Mouse (Mus musculus) spleen, adult 2 months (tissue): ENCODE data around the gene Tnrc18. TPM values are rescaled to one million over a fixed set of nuclear protein-coding genes. Genes with fewer than 3 reads are reported as not detected.

Source experiments
- DNase-seq, 2 experiments: peaks; one replicate each; pipeline versions ENCODE4 v3.0.0 to v3.0.0-alpha.2; 2012 to 2021; ENCODE audit warnings: low spot score in 2 of 2, low read depth in 1 of 2
- H3K27ac ChIP-seq: fragments of 200-500 bp; 2 replicates; pipeline ENCODE4 v1.5.1; 2012; ENCODE audit warnings: low read length, inconsistent platforms; ENCODE audit not compliant: insufficient read depth
- H3K27me3 ChIP-seq: fragments of 200-500 bp; 2 replicates; pipeline ENCODE4 v1.6.1; 2012; ENCODE audit warnings: mild to moderate bottlenecking, moderate library complexity, low read length, inconsistent platforms; ENCODE audit not compliant: control insufficient read depth, insufficient read depth
- H3K36me3 ChIP-seq: fragments of 200-500 bp; 2 replicates; pipeline ENCODE4 v1.6.1; 2012; ENCODE audit warnings: mild to moderate bottlenecking, low read length, inconsistent platforms; ENCODE audit not compliant: control insufficient read depth, insufficient read depth
- H3K4me1 ChIP-seq: fragments of 200-500 bp; 2 replicates; pipeline ENCODE4 v1.6.1; 2011; ENCODE audit warnings: inconsistent platforms; ENCODE audit not compliant: control insufficient read depth, insufficient read depth, insufficient read length
- H3K4me3 ChIP-seq: fragments of 200-500 bp; 2 replicates; pipeline ENCODE4 v1.5.1; 2011; ENCODE audit warnings: mild to moderate bottlenecking, inconsistent platforms; ENCODE audit not compliant: insufficient read depth, insufficient read length; ENCODE audit errors: extremely low read depth
- CTCF ChIP-seq: fragments of 200-500 bp; IDR thresholded peaks from 2 replicates; pipeline ENCODE4 v1.5.1; 2011; ENCODE audit warnings: mild to moderate bottlenecking, inconsistent platforms; ENCODE audit not compliant: insufficient read depth, insufficient read length, insufficient replicate concordance; ENCODE audit errors: extremely low read depth
- POLR2A ChIP-seq: fragments of 200-500 bp; IDR thresholded peaks from 2 replicates; pipeline ENCODE4 v1.6.1; 2011; ENCODE audit warnings: low read depth, low read length, inconsistent platforms
- WGBS: fragments of 180-500 bp; shearing (Covaris S2); methylation state at CpG from one replicate; pipeline ENCODE4 v1.1.7; 2018; 5-methylcytosine and 5-hydroxymethylcytosine counted together
- polyA plus RNA-seq: library from polyadenylated mRNA; depleted of rRNA; stranded (reverse); fragments of >200 nt; gene quantifications from 2 replicates; pipeline ENCODE4 v1.2.3, GENCODE M21; 2012

The Tnrc18 gene
- polyA plus RNA-seq, 1 experiment = 37.3 TPM

- DNase-seq = no peak
- no peak overlapping the region for H3K4me3 ChIP-seq
- 78% methylated on average over 6 of the region's 6 CpGs for WGBS
- H3K4me1 ChIP-seq = no peaks in the 10 kb centered on the region
- no peak overlapping the region for H3K27ac ChIP-seq
- TF ChIP-seq CTCF (no peak), POLR2A (no peak)
- no peaks in the 10 kb centered on the region for H3K27me3 ChIP-seq
- H3K36me3 ChIP-seq = no peaks in the 10 kb centered on the region
Observed at GRCm38 (mm10) chr5:142716056-142716455, 101.4 kb downstream of the Tnrc18 start.

GRCm38 (mm10) chr5:142715059-142715458 is 102.4 kb downstream of the Tnrc18 start:
- WGBS = 86% methylated on average over 9 of the region's 9 CpGs
- no peak overlapping the region for H3K27ac ChIP-seq
- H3K4me3 ChIP-seq = no peak overlapping the region
- H3K36me3 ChIP-seq = no peaks in the 10 kb centered on the region
- TF ChIP-seq POLR2A (no peak), CTCF (no peak)
- H3K27me3 ChIP-seq = no peaks in the 10 kb centered on the region
- no peaks in the 10 kb centered on the region for H3K4me1 ChIP-seq
- DNase-seq = no peak

- no peak for TF ChIP-seq CTCF
- no peak for TF ChIP-seq POLR2A
- WGBS = 82% methylated on average over 10 of the region's 10 CpGs
- Histone ChIP-seq H3K4me1 (no peaks in the 10 kb centered on the region), H3K4me3 (no peak overlapping the region), H3K36me3 (no peaks in the 10 kb centered on the region), H3K27ac (no peak overlapping the region), H3K27me3 (no peaks in the 10 kb centered on the region)
- DNase-seq = no peak
Observed at GRCm38 (mm10) chr5:142713966-142714365, 103.5 kb downstream of the Tnrc18 start.

- 84% methylated on average over 5 of the region's 5 CpGs for WGBS
- TF ChIP-seq CTCF (no peak), POLR2A (no peak)
Observed at GRCm38 (mm10) chr5:142712373-142712772, 105.1 kb downstream of the Tnrc18 start.

GRCm38 (mm10) chr5:142709436-142709835 is 108.0 kb downstream of the Tnrc18 start:
- Histone ChIP-seq H3K36me3 (no peaks in the 10 kb centered on the region), H3K27me3 (no peaks in the 10 kb centered on the region), H3K4me1 (no peaks in the 10 kb centered on the region), H3K4me3 (no peak overlapping the region), H3K27ac (no peak overlapping the region)
- WGBS = 79% methylated on average over 7 of the region's 7 CpGs
- DNase-seq = no peak
- TF ChIP-seq POLR2A = no peak
- no peak for TF ChIP-seq CTCF

More at GRCm38 (mm10) chr5:142712373-142712772, 105.1 kb downstream of the Tnrc18 start:
- Histone ChIP-seq H3K36me3 (no peaks in the 10 kb centered on the region), H3K27ac (no peak overlapping the region), H3K4me1 (no peaks in the 10 kb centered on the region), H3K4me3 (no peak overlapping the region), H3K27me3 (no peaks in the 10 kb centered on the region)
- DNase-seq = no peak

GRCm38 (mm10) chr5:142707709-142708108 is 109.8 kb downstream of the Tnrc18 start:
- Histone ChIP-seq H3K27ac (no peak overlapping the region), H3K4me1 (no peaks in the 10 kb centered on the region; the same call in 1 of the 2 replicates), H3K36me3 (no peaks in the 10 kb centered on the region), H3K27me3 (peaks cover 3% of the 10 kb centered on the region), H3K4me3 (no peak overlapping the region)
- DNase-seq = no peak
- 87% methylated on average over 5 of the region's 5 CpGs for whole genome bisulfite sequencing
- no peak for TF ChIP-seq CTCF
- TF ChIP-seq POLR2A = no peak

GRCm38 (mm10) chr5:142703569-142703968 is 113.9 kb downstream of the Tnrc18 start:
- WGBS = 84% methylated on average over 10 of the region's 10 CpGs
- DNase-seq = no peak
- H3K4me1 ChIP-seq = no peaks in the 10 kb centered on the region; the same call in none of the 2 replicates
- peaks cover 10% of the 10 kb centered on the region for H3K27me3 ChIP-seq
- H3K36me3 ChIP-seq = no peaks in the 10 kb centered on the region
- TF ChIP-seq POLR2A (no peak), CTCF (no peak)
- H3K4me3 ChIP-seq = no peak overlapping the region
- no peak overlapping the region for H3K27ac ChIP-seq
